Mouse (Mus musculus): ENCODE results near the gene Col13a1.

- no peak for TF ChIP-seq CTCF (IDR thresholded peaks at IDR 0.05; ENCODE audit: low read depth)
- TF ChIP-seq EP300 (IDR thresholded peaks at IDR 0.05; ENCODE audit: low read depth), result no peak
These were observed 35.4 kb downstream of the Col13a1 start for GRCm38 (mm10) chr10:61943480-61943879.

Data from liver, embryonic 14.5 days (tissue).